Mouse (Mus musculus) intestine, embryonic 15.5 days (tissue): ENCODE data around the gene Diras2. TPM values are rescaled to one million over a fixed set of nuclear protein-coding genes. Genes with fewer than 3 reads are reported as not detected.

Experiments used
- ATAC-seq: fragments of 200-750 bp; cut with Nextera tagmentation; 2 replicates; pipeline ENCODE4 v1.8.0; 2017; ENCODE audit warnings: moderate TSS enrichment, moderate library complexity
- H3K27ac ChIP-seq: fragments of 300-500 bp; sonication (generic); 2 replicates; pipeline ENCODE4 v1.5.1; 2015; ENCODE audit warnings: mild to moderate bottlenecking, inconsistent platforms
- H3K27me3 ChIP-seq: fragments of 300-500 bp; sonication (generic); replicated peaks from 2 replicates; pipeline ENCODE4 v1.6.1; 2015; ENCODE audit warnings: inconsistent platforms
- H3K36me3 ChIP-seq: fragments of 300-500 bp; sonication (generic); 2 replicates; pipeline ENCODE4 v1.6.1; 2015; ENCODE audit warnings: inconsistent platforms
- H3K4me1 ChIP-seq: fragments of 300-500 bp; sonication (generic); replicated peaks from 2 replicates; pipeline ENCODE4 v1.6.1; 2015; ENCODE audit warnings: inconsistent platforms
- H3K4me2 ChIP-seq: fragments of 300-500 bp; sonication (generic); replicated peaks from 2 replicates; pipeline ENCODE4 v1.6.1; 2015; ENCODE audit warnings: mild to moderate bottlenecking, inconsistent platforms
- H3K4me3 ChIP-seq: fragments of 300-500 bp; sonication (generic); replicated peaks from 2 replicates; pipeline ENCODE4 v1.5.1; 2015; ENCODE audit warnings: inconsistent platforms
- H3K9ac ChIP-seq: fragments of 300-500 bp; sonication (generic); 2 replicates; pipeline ENCODE4 v1.6.1; 2015; ENCODE audit warnings: inconsistent platforms
- H3K9me3 ChIP-seq: fragments of 300-500 bp; sonication (generic); 2 replicates; pipeline ENCODE4 v1.6.1; 2016; ENCODE audit warnings: inconsistent platforms
- WGBS: fragments of 180-500 bp; shearing (Covaris S2); methylation state at CpG from one replicate; pipeline ENCODE4 v1.1.7; 2015; 5-methylcytosine and 5-hydroxymethylcytosine counted together
- polyA plus RNA-seq: library from polyadenylated mRNA; unstranded; fragments of >200 nt; fragmentation: Nextera tagmentation; extraction: Ambion mirVana; gene quantifications from 2 replicates; pipeline ENCODE4 v1.2.1, GENCODE M21; 2015

Diras2 gene
- polyA plus RNA-seq, 1 experiment from 2014 or later = 0.58 TPM

GRCm38 (mm10) chr13:52528281-52528680, 2.8 kb downstream of the Diras2 start:
- Histone ChIP-seq H3K4me3 (no peak overlapping the region), H3K27ac (no peak overlapping the region), H3K27me3 (peaks cover 16% of the 10 kb centered on the region), H3K9me3 (no peaks in the 10 kb centered on the region), H3K4me1 (0 out of 2 replicates have a peak, but pooled peaks cover 3% of the 10 kb centered on the region), H3K9ac (no peak overlapping the region), H3K36me3 (no peaks in the 10 kb centered on the region), H3K4me2 (no peak overlapping the region)
- 78% methylated on average over 8 of the region's 8 CpGs for WGBS
- ATAC-seq = no peak

- ATAC-seq = no peak
- 76% methylated on average over 6 of the region's 6 CpGs for WGBS
- no peaks in the 10 kb centered on the region for H3K36me3 ChIP-seq
- H3K4me3 ChIP-seq = no peak overlapping the region
- H3K9me3 ChIP-seq = no peaks in the 10 kb centered on the region
- no peak overlapping the region for H3K9ac ChIP-seq
- no peak overlapping the region for H3K27ac ChIP-seq
- H3K4me1 ChIP-seq = 0 out of 2 replicates have a peak, but pooled peaks cover 3% of the 10 kb centered on the region
- no peak overlapping the region for H3K4me2 ChIP-seq
- peaks cover 16% of the 10 kb centered on the region for H3K27me3 ChIP-seq
Measured at GRCm38 (mm10) chr13:52526249-52527035, 4.6 kb downstream of the Diras2 start.

GRCm38 (mm10) chr13:52524313-52524712, 6.8 kb downstream of the Diras2 start:
- no peaks in the 10 kb centered on the region for H3K4me1 ChIP-seq
- no peaks in the 10 kb centered on the region for H3K9me3 ChIP-seq
- no peak overlapping the region for H3K4me3 ChIP-seq
- peaks cover 7% of the 10 kb centered on the region for H3K27me3 ChIP-seq
- H3K4me2 ChIP-seq = no peak overlapping the region
- H3K36me3 ChIP-seq = no peaks in the 10 kb centered on the region
- H3K9ac ChIP-seq = no peak overlapping the region
- no peak overlapping the region for H3K27ac ChIP-seq
- ATAC-seq = no peak
- WGBS = 88% methylated on average over 11 of the region's 11 CpGs

DNA sequence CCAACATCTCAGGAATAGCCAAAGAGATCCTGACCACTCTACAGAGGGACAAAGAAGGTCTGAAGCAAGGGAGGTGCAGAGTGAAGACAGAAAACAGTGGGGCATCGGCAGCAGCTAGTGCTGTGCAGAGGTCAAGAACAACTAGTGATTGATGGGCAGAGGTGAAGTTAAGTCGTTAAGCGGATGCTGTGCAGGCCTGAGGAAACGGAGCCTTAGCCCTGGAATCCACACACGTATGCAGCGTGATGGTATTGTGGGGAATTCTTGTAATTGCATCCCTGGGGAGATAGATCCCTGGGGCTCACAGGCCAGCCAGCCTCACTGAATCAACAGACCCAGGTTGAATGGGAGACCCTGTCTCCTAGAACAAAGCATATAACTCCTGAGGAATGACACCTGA, 9.9 kb downstream of the Diras2 start:
- Histone ChIP-seq H3K9me3 (no peaks in the 10 kb centered on the region), H3K4me3 (no peak overlapping the region), H3K4me1 (no peaks in the 10 kb centered on the region), H3K9ac (no peak overlapping the region), H3K4me2 (no peak overlapping the region), H3K27ac (no peak overlapping the region), H3K27me3 (no peaks in the 10 kb centered on the region), H3K36me3 (no peaks in the 10 kb centered on the region)
- ATAC-seq = no peak
- 22% methylated on average over 6 of the region's 6 CpGs for WGBS

- no peaks in the 10 kb centered on the region for H3K36me3 ChIP-seq
- H3K4me2 ChIP-seq = no peak overlapping the region
- WGBS = 81% methylated on average over 5 of the region's 5 CpGs
- no peak overlapping the region for H3K9ac ChIP-seq
- H3K4me3 ChIP-seq = no peak overlapping the region
- H3K4me1 ChIP-seq = no peaks in the 10 kb centered on the region
- no peaks in the 10 kb centered on the region for H3K9me3 ChIP-seq
- H3K27me3 ChIP-seq = no peaks in the 10 kb centered on the region
- no peak overlapping the region for H3K27ac ChIP-seq
- ATAC-seq = no peak
Measured at GRCm38 (mm10) chr13:52519425-52519824, 11.7 kb downstream of the Diras2 start.

DNA sequence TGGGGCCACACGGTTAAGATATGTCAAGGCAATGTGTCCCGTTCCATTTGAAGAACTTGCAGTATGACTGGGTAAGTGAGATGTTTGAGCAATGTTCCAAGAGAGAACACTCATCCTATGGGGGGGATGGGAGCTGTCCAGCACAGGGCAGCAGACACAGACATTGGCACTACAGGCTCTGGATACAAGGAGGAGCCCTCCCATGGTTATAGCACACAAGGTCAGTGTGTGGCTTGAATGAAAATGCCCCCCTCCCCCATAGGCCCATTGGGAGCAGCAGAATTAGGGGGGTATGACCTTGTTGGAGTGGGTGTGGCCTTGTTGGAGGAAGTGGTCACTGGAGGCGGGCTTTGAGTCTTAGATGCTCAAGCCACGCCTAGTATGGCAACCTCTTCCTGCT, 12.7 kb downstream of the Diras2 start:
- no peak overlapping the region for H3K4me2 ChIP-seq
- H3K4me1 ChIP-seq = no peaks in the 10 kb centered on the region
- H3K27ac ChIP-seq = no peak overlapping the region
- ATAC-seq = no peak
- H3K4me3 ChIP-seq = no peak overlapping the region
- H3K9me3 ChIP-seq = no peaks in the 10 kb centered on the region
- 92% methylated on average over 4 of the region's 4 CpGs for WGBS
- no peak overlapping the region for H3K9ac ChIP-seq
- no peaks in the 10 kb centered on the region for H3K36me3 ChIP-seq
- no peaks in the 10 kb centered on the region for H3K27me3 ChIP-seq

- H3K9me3 ChIP-seq = no peaks in the 10 kb centered on the region
- H3K4me1 ChIP-seq = no peaks in the 10 kb centered on the region
- no peak overlapping the region for H3K9ac ChIP-seq
- ATAC-seq = no peak
- H3K36me3 ChIP-seq = no peaks in the 10 kb centered on the region
- WGBS = 65% methylated on average over 5 of the region's 5 CpGs
- H3K27ac ChIP-seq = no peak overlapping the region
- H3K4me3 ChIP-seq = no peak overlapping the region
- no peaks in the 10 kb centered on the region for H3K27me3 ChIP-seq
- no peak overlapping the region for H3K4me2 ChIP-seq
Measured at GRCm38 (mm10) chr13:52517021-52517420, 14.1 kb downstream of the Diras2 start.

- WGBS = 62% methylated on average over 4 of the region's 4 CpGs
- Histone ChIP-seq H3K27me3 (no peaks in the 10 kb centered on the region), H3K9me3 (no peaks in the 10 kb centered on the region), H3K4me3 (no peak overlapping the region), H3K4me1 (no peaks in the 10 kb centered on the region), H3K9ac (no peak overlapping the region), H3K4me2 (no peak overlapping the region), H3K27ac (no peak overlapping the region), H3K36me3 (no peaks in the 10 kb centered on the region)
- ATAC-seq = no peak
Measured at GRCm38 (mm10) chr13:52516561-52516960, 14.5 kb downstream of the Diras2 start.

- no peak for ATAC-seq
- no peak overlapping the region for H3K4me2 ChIP-seq
Measured at GRCm38 (mm10) chr13:52516051-52516450, 15.0 kb downstream of the Diras2 start.

DNA sequence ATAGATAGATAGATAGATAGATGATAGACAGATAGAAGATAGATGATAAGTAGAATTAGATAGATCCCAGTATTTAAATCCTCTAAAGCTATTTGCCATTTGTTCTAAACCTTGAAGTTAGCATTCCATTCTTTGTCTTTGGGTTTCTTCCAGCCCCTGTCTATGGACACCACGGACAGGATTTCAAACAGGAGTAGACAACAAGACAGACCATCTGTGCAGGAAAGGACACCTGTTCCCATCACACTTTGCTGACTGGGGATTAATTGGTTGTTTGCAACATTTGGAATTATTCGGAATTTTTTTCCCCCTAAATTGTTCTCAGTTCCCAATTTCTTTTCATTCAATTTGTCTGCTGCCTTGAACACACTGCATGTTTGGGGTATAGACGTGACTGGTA, 17.5 kb downstream of the Diras2 start:
- Histone ChIP-seq H3K4me2 (no peak overlapping the region), H3K36me3 (no peaks in the 10 kb centered on the region), H3K9me3 (no peaks in the 10 kb centered on the region), H3K27ac (no peak overlapping the region), H3K9ac (no peak overlapping the region), H3K4me1 (no peaks in the 10 kb centered on the region), H3K4me3 (no peak overlapping the region), H3K27me3 (no peaks in the 10 kb centered on the region)
- ATAC-seq = no peak
- 77% methylated on average over 3 of the region's 3 CpGs for WGBS

More at GRCm38 (mm10) chr13:52516051-52516450, 15.0 kb downstream of the Diras2 start:
- Histone ChIP-seq H3K9ac (no peak overlapping the region), H3K4me3 (no peak overlapping the region), H3K36me3 (no peaks in the 10 kb centered on the region), H3K27ac (no peak overlapping the region), H3K4me1 (no peaks in the 10 kb centered on the region), H3K27me3 (no peaks in the 10 kb centered on the region), H3K9me3 (no peaks in the 10 kb centered on the region)
- 58% methylated on average over 3 of the region's 3 CpGs for WGBS

- no peaks in the 10 kb centered on the region for H3K27me3 ChIP-seq
- 61% methylated on average over 5 of the region's 5 CpGs for WGBS
- no peaks in the 10 kb centered on the region for H3K4me1 ChIP-seq
- no peak for ATAC-seq
- no peak overlapping the region for H3K9ac ChIP-seq
- no peak overlapping the region for H3K27ac ChIP-seq
- no peaks in the 10 kb centered on the region for H3K36me3 ChIP-seq
- H3K4me3 ChIP-seq = no peak overlapping the region
- no peak overlapping the region for H3K4me2 ChIP-seq
- H3K9me3 ChIP-seq = no peaks in the 10 kb centered on the region
Measured at GRCm38 (mm10) chr13:52512356-52512755, 18.7 kb downstream of the Diras2 start.

DNA sequence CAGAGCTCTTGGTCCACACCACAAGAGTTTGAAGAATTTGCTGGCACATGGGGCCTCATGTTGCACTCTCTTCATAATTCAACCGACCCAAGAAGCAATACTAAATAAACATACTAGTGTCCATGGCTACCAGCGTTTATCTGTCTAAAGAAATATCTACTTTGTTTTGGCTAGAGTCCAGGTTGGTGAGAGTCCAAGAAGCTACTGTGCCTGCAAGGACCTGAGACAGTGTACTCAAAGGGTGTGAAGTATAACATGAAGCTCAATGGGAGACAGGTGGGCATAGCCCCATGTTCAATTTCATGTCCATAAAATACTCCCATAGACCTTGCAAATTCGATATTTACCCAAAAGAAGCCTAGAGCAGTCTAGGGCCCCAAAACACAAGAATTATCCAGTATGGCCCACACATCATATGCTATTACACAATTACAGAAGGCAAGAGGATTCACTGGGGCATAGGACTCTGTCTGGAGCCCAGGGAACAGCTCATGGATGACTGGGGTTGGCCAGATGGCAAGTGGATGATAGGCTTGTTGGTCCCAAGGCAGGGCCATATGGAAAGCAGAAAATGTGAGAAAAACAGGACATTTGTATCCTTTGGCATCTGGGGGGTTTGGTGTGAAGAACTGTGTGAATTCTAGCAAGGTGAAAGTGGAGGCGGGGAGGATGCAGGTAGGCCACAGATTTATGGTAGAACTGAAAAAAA, 20.8 kb downstream of the Diras2 start:
- no peak overlapping the region for H3K4me3 ChIP-seq
- H3K27me3 ChIP-seq = no peaks in the 10 kb centered on the region
- no peak overlapping the region for H3K4me2 ChIP-seq
- H3K9me3 ChIP-seq = no peaks in the 10 kb centered on the region
- H3K9ac ChIP-seq = no peak overlapping the region
- no peaks in the 10 kb centered on the region for H3K36me3 ChIP-seq
- ATAC-seq = no peak
- WGBS = 62% methylated on average over 4 of the region's 4 CpGs
- H3K4me1 ChIP-seq = no peaks in the 10 kb centered on the region
- no peak overlapping the region for H3K27ac ChIP-seq
